Mouse (Mus musculus) forebrain, embryonic 12.5 days (tissue): Measurements from ENCODE around the gene Cyct. TPM values are rescaled to one million over a fixed set of nuclear protein-coding genes. Genes with fewer than 3 reads are reported as not detected.

Experiments used
- ATAC-seq: fragments of 200-750 bp; cut with Nextera tagmentation; 2 replicates; pipeline ENCODE4 v1.8.0; 2017; ENCODE audit warnings: moderate TSS enrichment; ENCODE audit not compliant: low FRiP score
- H3K27ac ChIP-seq: fragments of 300-500 bp; sonication (generic); 2 replicates; pipeline ENCODE4 v1.5.1; 2016; ENCODE audit warnings: mild to moderate bottlenecking
- H3K27me3 ChIP-seq: fragments of 300-500 bp; sonication (generic); 2 replicates; pipeline ENCODE4 v1.6.1; 2016; ENCODE audit warnings: mild to moderate bottlenecking
- H3K36me3 ChIP-seq: fragments of 300-500 bp; sonication (generic); replicated peaks from 2 replicates; pipeline ENCODE4 v1.6.1; 2016; ENCODE audit warnings: mild to moderate bottlenecking
- H3K4me1 ChIP-seq: fragments of 300-500 bp; sonication (generic); 2 replicates; pipeline ENCODE4 v1.6.1; 2016
- H3K4me2 ChIP-seq: fragments of 300-500 bp; sonication (generic); 2 replicates; pipeline ENCODE4 v1.6.1; 2016; ENCODE audit warnings: mild to moderate bottlenecking, moderate library complexity
- H3K4me3 ChIP-seq: fragments of 300-500 bp; sonication (generic); replicated peaks from 2 replicates; pipeline ENCODE4 v1.5.1; 2016; ENCODE audit warnings: mild to moderate bottlenecking
- H3K9ac ChIP-seq: fragments of 300-500 bp; sonication (generic); 2 replicates; pipeline ENCODE4 v1.6.1; 2016; ENCODE audit warnings: mild to moderate bottlenecking
- H3K9me3 ChIP-seq: fragments of 300-500 bp; sonication (generic); 2 replicates; pipeline ENCODE4 v1.6.1; 2016
- WGBS: fragments of 180-500 bp; shearing (Covaris S2); methylation state at CpG from one replicate; pipeline ENCODE4 v1.1.7; 2016; 5-methylcytosine and 5-hydroxymethylcytosine counted together
- polyA plus RNA-seq: library from polyadenylated mRNA; unstranded; fragments of >200 nt; fragmentation: Nextera tagmentation; extraction: Ambion mirVana; gene quantifications from 2 replicates; pipeline ENCODE4 v1.2.1, GENCODE M21; 2016

Gene Cyct
- polyA plus RNA-seq: not detected in 2 replicates

GRCm38 (mm10) chr2:76360226-76360625 lies at the start of gene Cyct:
Gene Cyct, minus strand, starts transcription at chr2:76360450.
- ATAC-seq: no peak
- Histone ChIP-seq H3K27me3 (no peaks in the 10 kb centered on the region), H3K4me1 (no peaks in the 10 kb centered on the region), H3K27ac (no peak within 1 kb of the TSS), H3K36me3 (no peaks in the 10 kb centered on the region), H3K4me2 (no peak within 1 kb of the TSS), H3K9me3 (no peaks in the 10 kb centered on the region), H3K9ac (no peak within 1 kb of the TSS), H3K4me3 (no peak within 1 kb of the TSS)
- WGBS: 83% methylated on average over 11 of the region's 11 CpGs

DNA sequence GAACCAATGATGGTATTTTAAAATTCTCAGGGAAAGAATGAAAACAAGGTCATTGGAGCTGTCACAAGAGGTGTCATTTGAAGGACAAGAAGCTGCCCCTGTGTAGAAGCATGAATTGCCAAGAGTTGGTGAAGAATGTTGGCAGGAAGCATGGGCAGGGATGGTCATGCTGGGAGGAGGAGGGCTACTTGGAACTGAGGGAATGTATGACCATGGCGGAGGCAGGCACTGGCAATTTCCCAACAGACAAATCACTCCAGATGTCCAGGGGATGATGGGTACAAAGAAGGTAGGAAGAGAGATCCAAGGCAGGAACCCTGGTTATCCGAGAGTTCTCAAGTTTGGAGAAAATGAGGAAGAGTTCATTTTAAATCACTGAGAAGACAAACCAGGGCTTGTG lies 49.7 kb upstream of the Cyct start:
- no peak overlapping the region for H3K9ac ChIP-seq
- no peaks in the 10 kb centered on the region for H3K36me3 ChIP-seq
- peaks cover 10% of the 10 kb centered on the region for H3K4me1 ChIP-seq
- no peak overlapping the region for H3K4me3 ChIP-seq
- H3K9me3 ChIP-seq: no peaks in the 10 kb centered on the region
- H3K27ac ChIP-seq: no peak overlapping the region
- 91% methylated on average over 2 of the region's 2 CpGs for WGBS
- H3K27me3 ChIP-seq: peaks cover 9% of the 10 kb centered on the region
- no peak overlapping the region for H3K4me2 ChIP-seq
- ATAC-seq: no peak

- Histone ChIP-seq H3K4me3 (no peak overlapping the region), H3K4me1 (peaks cover 10% of the 10 kb centered on the region), H3K4me2 (no peak overlapping the region), H3K9me3 (no peaks in the 10 kb centered on the region), H3K27ac (no peak overlapping the region), H3K36me3 (no peaks in the 10 kb centered on the region), H3K9ac (no peak overlapping the region), H3K27me3 (peaks cover 13% of the 10 kb centered on the region)
- ATAC-seq: no peak
- WGBS: 89% methylated on average over 1 of the region's 1 CpGs
Measured at GRCm38 (mm10) chr2:76409526-76409925, 49.3 kb upstream of the Cyct start.

GRCm38 (mm10) chr2:76406937-76407441 lies 46.7 kb upstream of the Cyct start:
- peak overlapping the region; percentile 83 for H3K4me2 ChIP-seq
- H3K27ac ChIP-seq: peak overlapping the region; percentile 70
- H3K27me3 ChIP-seq: peaks cover 28% of the 10 kb centered on the region
- H3K9ac ChIP-seq: peak overlapping the region; percentile 80
- WGBS: under 1% methylated on average over 49 of the region's 49 CpGs
- peak overlapping the region; percentile 89 for H3K4me3 ChIP-seq
- ATAC-seq: peak; percentile 70
- H3K9me3 ChIP-seq: no peaks in the 10 kb centered on the region
- H3K4me1 ChIP-seq: peaks cover 14% of the 10 kb centered on the region
- no peaks in the 10 kb centered on the region for H3K36me3 ChIP-seq

GRCm38 (mm10) chr2:76406151-76406936 lies 46.1 kb upstream of the Cyct start, which contains the start of gene Osbpl6:
Gene Osbpl6, plus strand, starts transcription at chr2:76406508.
- Histone ChIP-seq H3K9me3 (no peaks in the 10 kb centered on the region), H3K4me3 (peak within 1 kb of the TSS; percentile 89), H3K9ac (peak within 1 kb of the TSS; percentile 80), H3K27ac (peak within 1 kb of the TSS; percentile 70), H3K27me3 (peaks cover 28% of the 10 kb centered on the region), H3K36me3 (no peaks in the 10 kb centered on the region), H3K4me1 (peaks cover 14% of the 10 kb centered on the region), H3K4me2 (peak within 1 kb of the TSS; percentile 83)
- ATAC-seq: peak; percentile 95
- WGBS: under 1% methylated on average over 77 of the region's 89 CpGs

DNA sequence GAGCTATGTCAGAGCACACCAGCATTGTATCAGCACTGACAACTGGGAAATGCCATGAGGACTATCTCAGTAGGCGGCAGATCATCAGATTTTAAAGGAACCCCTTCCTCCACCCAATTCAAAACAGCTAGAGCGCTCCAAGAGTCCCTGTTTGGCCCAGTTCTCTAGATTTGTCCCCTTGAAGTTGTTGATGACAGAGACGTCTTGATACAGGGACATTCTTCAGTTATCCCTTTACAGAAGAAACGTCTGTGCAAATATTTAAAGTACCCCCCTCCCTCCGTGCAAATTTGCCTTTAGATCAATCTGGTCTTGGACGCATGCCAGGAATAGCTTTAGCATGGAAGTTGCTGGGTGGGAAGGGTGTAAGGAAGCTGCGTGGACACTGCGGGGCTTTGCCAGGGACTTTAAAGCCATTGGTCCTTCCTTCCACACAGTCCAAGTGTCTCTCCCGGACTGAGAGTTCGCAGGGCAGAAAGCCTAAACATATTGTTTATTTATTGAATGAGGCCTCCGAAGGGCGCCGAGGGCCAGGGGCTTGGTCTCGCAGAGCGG lies 45.4 kb upstream of the Cyct start:
- Histone ChIP-seq H3K4me3 (peak overlapping the region; percentile 89), H3K4me2 (peak overlapping the region; percentile 83), H3K9ac (peak overlapping the region; percentile 80), H3K27me3 (peaks cover 28% of the 10 kb centered on the region), H3K27ac (peak overlapping the region; percentile 42; the same call in 1 of the 2 replicates), H3K4me1 (peaks cover 14% of the 10 kb centered on the region), H3K36me3 (no peaks in the 10 kb centered on the region), H3K9me3 (no peaks in the 10 kb centered on the region)
- no peak; the same call in 1 of the 2 replicates for ATAC-seq
- 3% methylated on average over 15 of the region's 15 CpGs for WGBS

DNA sequence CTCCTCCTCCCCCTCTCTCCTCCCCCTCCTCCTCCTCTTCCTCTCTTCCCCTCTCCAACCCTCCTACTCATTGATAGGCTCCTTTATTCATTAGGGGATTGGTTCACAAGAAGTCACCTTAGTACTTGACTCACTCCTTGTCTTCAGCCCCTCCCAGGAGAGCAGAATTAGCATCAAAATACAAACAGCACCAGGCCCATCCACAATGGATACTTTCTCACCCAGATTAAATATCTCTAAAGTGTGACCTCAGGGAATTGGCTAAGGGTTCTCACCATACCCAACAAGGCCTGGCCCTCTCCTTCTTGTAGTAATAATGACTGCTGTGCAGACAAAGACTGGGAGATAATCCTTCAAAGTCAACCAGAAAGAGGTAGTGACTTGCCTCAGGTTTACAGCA lies 39.9 kb upstream of the Cyct start:
- H3K4me3 ChIP-seq: no peak overlapping the region
- ATAC-seq: no peak
- peaks cover 21% of the 10 kb centered on the region for H3K27me3 ChIP-seq
- H3K4me2 ChIP-seq: no peak overlapping the region
- no peaks in the 10 kb centered on the region for H3K36me3 ChIP-seq
- H3K9ac ChIP-seq: no peak overlapping the region
- no peaks in the 10 kb centered on the region for H3K9me3 ChIP-seq
- no peak overlapping the region for H3K27ac ChIP-seq
- peaks cover 4% of the 10 kb centered on the region; the same call in 1 of the 2 replicates for H3K4me1 ChIP-seq

DNA sequence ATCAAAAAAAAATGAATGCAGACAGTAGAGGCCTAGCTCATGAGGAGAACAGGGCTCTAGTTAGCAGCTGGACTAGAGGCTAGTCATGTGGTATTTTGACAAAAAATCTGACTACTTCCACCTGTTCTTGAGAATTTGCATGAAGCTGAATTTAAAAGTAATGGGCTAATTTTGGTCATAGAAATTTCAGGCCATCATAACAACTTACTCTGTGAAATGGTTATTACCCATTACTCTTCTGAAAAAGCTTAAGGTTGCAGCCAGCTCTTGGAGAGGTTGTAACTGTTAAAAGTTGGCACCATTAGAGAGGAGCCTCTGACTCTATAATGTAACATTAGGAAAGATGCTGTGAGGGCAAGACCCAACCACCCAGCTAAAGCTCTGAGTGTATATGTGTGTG lies 26.3 kb upstream of the Cyct start:
- Histone ChIP-seq H3K9me3 (no peaks in the 10 kb centered on the region), H3K4me3 (no peak overlapping the region), H3K4me2 (no peak overlapping the region), H3K27me3 (no peaks in the 10 kb centered on the region), H3K4me1 (no peaks in the 10 kb centered on the region; the same call in 1 of the 2 replicates), H3K9ac (no peak overlapping the region), H3K27ac (no peak overlapping the region), H3K36me3 (peaks cover 32% of the 10 kb centered on the region)
- ATAC-seq: no peak

GRCm38 (mm10) chr2:76378646-76379045 lies 18.4 kb upstream of the Cyct start:
- no peak for ATAC-seq
- Histone ChIP-seq H3K9ac (no peak overlapping the region), H3K36me3 (peaks cover 79% of the 10 kb centered on the region), H3K4me1 (no peaks in the 10 kb centered on the region), H3K9me3 (no peaks in the 10 kb centered on the region), H3K27me3 (no peaks in the 10 kb centered on the region), H3K4me3 (no peak overlapping the region), H3K4me2 (no peak overlapping the region), H3K27ac (no peak overlapping the region)
- WGBS: 94% methylated on average over 19 of the region's 19 CpGs

GRCm38 (mm10) chr2:76374544-76375206 lies 14.4 kb upstream of the Cyct start:
- peaks cover 12% of the 10 kb centered on the region for H3K4me1 ChIP-seq
- H3K36me3 ChIP-seq: peaks cover 66% of the 10 kb centered on the region
- no peaks in the 10 kb centered on the region for H3K9me3 ChIP-seq
- no peak overlapping the region for H3K9ac ChIP-seq
- H3K27me3 ChIP-seq: no peaks in the 10 kb centered on the region
- no peak overlapping the region for H3K4me3 ChIP-seq
- ATAC-seq: no peak
- no peak overlapping the region for H3K4me2 ChIP-seq
- no peak overlapping the region for H3K27ac ChIP-seq
- WGBS: 93% methylated on average over 6 of the region's 6 CpGs

DNA sequence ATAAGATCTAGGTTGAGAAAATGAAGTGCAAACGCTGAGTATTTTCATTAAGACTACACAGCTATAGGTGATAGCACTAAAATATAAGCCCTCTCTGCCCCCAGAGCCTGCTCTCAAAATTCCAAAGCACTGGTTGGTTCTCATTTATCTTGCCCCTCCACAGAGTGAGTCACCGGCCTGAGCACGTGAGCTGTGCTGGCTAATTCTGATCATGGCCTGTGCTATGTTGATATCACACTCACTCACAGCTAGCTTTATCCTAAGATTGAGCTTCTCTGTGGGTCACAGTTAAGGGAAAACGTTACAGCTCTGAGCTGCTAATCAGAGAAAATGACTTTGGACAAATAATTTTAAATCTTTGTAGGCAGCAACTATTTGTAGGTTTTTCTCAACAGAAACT lies 12.0 kb upstream of the Cyct start:
- Histone ChIP-seq H3K27me3 (no peaks in the 10 kb centered on the region), H3K9me3 (no peaks in the 10 kb centered on the region), H3K36me3 (peaks cover 44% of the 10 kb centered on the region), H3K4me2 (no peak overlapping the region), H3K27ac (no peak overlapping the region), H3K4me1 (peaks cover 12% of the 10 kb centered on the region), H3K9ac (no peak overlapping the region), H3K4me3 (no peak overlapping the region)
- WGBS: 89% methylated on average over 4 of the region's 4 CpGs
- ATAC-seq: no peak

GRCm38 (mm10) chr2:76370656-76370922 lies 10.3 kb upstream of the Cyct start:
- Histone ChIP-seq H3K27me3 (no peaks in the 10 kb centered on the region), H3K4me1 (peaks cover 12% of the 10 kb centered on the region), H3K9me3 (no peaks in the 10 kb centered on the region), H3K4me2 (peak overlapping the region; percentile 91), H3K36me3 (peaks cover 38% of the 10 kb centered on the region), H3K27ac (no peak overlapping the region), H3K4me3 (peak overlapping the region; percentile 95), H3K9ac (peak overlapping the region; percentile 91)
- no peak for ATAC-seq
- WGBS: 3% methylated on average over 7 of the region's 7 CpGs
